Comparison of ENCODE assay signal across 13 mouse cellular contexts in genomic region chr8:122199191-122199590, GRCm38 (mm10).
"Had no signal": no experiment of that assay in that cellular context is flagged by ENCODE, and none has a peak within 500 bp of the region (broad histone marks: within the 10 kb centered on the region; RNA-seq: fewer than 3 reads in every experiment).

No protein-coding gene starts in this region.

- H3K27ac ChIP-seq: liver, embryonic 13.5 days; midbrain, embryonic 12.5 days; neural tube, embryonic 13.5 days; stomach, embryonic 15.5 days had no signal

- H3K4me1 ChIP-seq: liver, embryonic 13.5 days; midbrain, embryonic 12.5 days had no signal

- H3K4me3 ChIP-seq: liver, embryonic 13.5 days; midbrain, embryonic 12.5 days; neural tube, embryonic 13.5 days; stomach, embryonic 15.5 days had no signal

- DNase-seq: kidney, postnatal 36 days; layer of hippocampus, adult 9-11 months; liver; liver, embryonic 13.5 days; lung, adult 18-20 months; retina, postnatal 1 day; right cerebral cortex, postnatal 4 days; spleen, adult 18-20 months; thymus, adult 2 months; thymus, postnatal 25 days had no signal

- H3K27me3 ChIP-seq: liver, embryonic 13.5 days; midbrain, embryonic 12.5 days; neural tube, embryonic 13.5 days; stomach, embryonic 15.5 days had no signal
